Mouse (Mus musculus): ENCODE results near the gene Bnip3.

The Bnip3 gene

GRCm38 (mm10) chr7:138845111-138845510 lies 64.2 kb downstream of the Bnip3 start:
- CTCF ChIA-PET = interaction anchor here (1.0 kb wide), 1 partner anchor 62 kb away, joined by 3 read pairs; no protein-coding TSS in a partner anchor

- CTCF ChIA-PET = interaction anchor here (0.6 kb wide), 1 partner anchor 259 kb away, joined by 3 read pairs; no protein-coding TSS in a partner anchor
Observed at GRCm38 (mm10) chr7:138843421-138843820, 65.9 kb downstream of the Bnip3 start.

GRCm38 (mm10) chr7:138841436-138842151 lies 67.7 kb downstream of the Bnip3 start:
- CTCF ChIA-PET = interaction anchor here (1.0 kb wide), 1 partner anchor 83 kb away, joined by 5 read pairs; no protein-coding TSS in a partner anchor

Data from spleen, embryonic (tissue).